Mouse (Mus musculus): Measurements from ENCODE around the gene Iqcg. TPM values are rescaled to one million over a fixed set of nuclear protein-coding genes. Genes with fewer than 3 reads are reported as not detected.
"Not testable (repeated sequence)": the region's sequence is repeated elsewhere in the genome, so short reads cannot be mapped to it uniquely, and the experiment has no call there.

Iqcg gene
- 1 to 10 TPM; 5.4 to 5.8 TPM for total RNA-seq (2021)

- intact Hi-C loops (cut with DNase I), result no loop called here
These were observed at the start of gene Iqcg, which contains the start of gene Rpl35a for GRCm38 (mm10) chr16:33056095-33056785. Iqcg (minus strand) TSS chr16:33056218. Rpl35a (plus strand) TSS chr16:33056453.

GRCm38 (mm10) chr16:33085666-33086065, 29.6 kb upstream of the Iqcg start:
- no peak for DNase-seq (ENCODE audit: low spot score in 2 of 2)
- intact Hi-C loops (cut with DNase I), result no loop called here

More at GRCm38 (mm10) chr16:33056095-33056785, at the start of gene Iqcg, which contains the start of gene Rpl35a:
- DNase-seq (ENCODE audit: low spot score in 2 of 2), result peak; percentile 91 to 92

- no peak for DNase-seq (ENCODE audit: low spot score in 2 of 2)
- intact Hi-C loops (cut with DNase I), result no loop called here
These were observed 28.0 kb upstream of the Iqcg start for GRCm38 (mm10) chr16:33083996-33084395.

DNA sequence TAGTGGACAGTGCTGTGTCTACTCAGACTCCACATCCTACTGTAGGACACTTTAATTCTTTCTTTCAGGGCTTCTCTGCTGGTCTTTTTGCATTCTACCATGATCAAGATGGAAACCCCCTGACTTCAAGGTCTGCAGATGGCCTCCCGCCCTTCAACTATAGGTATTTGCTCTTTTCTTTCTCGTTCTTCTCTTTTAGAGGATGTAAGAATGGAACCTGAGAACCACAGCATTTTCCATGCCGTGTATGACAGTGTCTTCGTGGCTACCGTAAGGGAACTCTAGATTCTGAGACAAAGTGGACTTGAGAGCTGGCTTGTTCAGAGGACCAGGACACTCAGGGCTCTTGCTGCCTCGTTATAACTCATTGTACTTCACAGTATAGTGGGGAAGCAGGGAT, 26.9 kb upstream of the Iqcg start:
- intact Hi-C loops (cut with DNase I), result no loop called here
- no peak for DNase-seq (ENCODE audit: low spot score in 2 of 2)

DNA sequence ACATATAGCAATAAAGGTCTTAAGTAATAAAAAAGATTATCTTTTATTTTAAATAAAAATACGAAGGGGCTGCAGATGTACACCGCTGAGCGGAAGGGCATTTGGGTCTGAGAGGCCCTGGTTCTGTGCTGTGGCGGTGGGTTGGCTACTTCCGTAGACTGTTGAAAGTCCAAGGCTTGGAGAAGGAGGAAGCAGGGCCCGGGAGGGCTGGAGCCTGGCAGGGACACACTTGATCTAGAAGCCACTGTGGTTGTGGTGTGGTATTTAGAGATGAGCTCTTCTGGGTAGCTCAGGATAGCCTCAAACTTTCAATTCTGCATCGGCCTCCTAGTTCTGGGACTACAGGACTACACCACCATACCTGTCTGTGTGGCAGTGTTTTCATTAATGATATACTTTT, 24.0 kb upstream of the Iqcg start:
- DNase-seq (ENCODE audit: low spot score in 2 of 2), result no peak
- intact Hi-C loops (cut with DNase I), result no loop called here

GRCm38 (mm10) chr16:33077069-33077627, 21.1 kb upstream of the Iqcg start:
- no peak for DNase-seq (ENCODE audit: low spot score in 2 of 2)
- intact Hi-C loops (cut with DNase I), result no loop called here

DNA sequence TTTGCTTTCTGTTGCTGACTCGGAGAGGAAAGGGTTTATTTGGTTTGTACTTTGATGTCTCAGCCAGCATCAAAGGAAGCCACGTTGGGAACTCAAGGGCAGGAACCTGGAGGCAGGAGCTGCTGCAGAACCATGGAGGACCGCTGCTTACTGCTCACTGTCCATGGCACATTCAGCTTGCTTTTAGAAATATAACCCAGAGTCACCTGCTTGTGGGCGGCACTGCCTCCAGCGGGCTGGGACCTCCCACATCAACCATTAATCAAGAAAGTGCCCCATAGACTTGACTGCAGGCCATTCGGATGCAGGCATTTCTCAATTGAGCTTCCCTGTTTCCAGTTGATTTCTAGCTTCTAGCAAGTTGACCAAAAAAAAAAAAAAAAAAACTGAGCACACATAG, 20.1 kb upstream of the Iqcg start:
- DNase-seq (ENCODE audit: low spot score in 2 of 2), result no peak
- intact Hi-C loops (cut with DNase I), result no loop called here

DNA sequence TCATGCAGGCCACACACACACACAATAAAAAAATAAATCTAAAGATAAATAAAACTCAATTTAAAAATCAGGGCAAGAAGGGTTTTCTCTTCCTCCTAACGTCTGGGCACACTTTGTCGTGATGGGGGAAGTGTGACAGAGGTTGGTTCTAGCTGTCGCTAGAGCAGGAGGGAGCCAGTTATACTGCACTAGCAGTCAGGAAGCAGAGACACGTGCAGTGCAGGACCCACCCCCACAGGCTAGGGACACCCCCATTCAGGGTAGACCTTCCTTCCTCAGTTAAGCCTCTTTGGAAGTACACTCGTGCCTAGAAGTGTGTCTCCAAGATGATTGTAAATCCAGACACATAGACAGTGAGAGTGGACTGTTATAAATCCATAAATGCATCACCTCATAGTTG, 18.9 kb upstream of the Iqcg start:
- no peak for DNase-seq (ENCODE audit: low spot score in 2 of 2)
- intact Hi-C loops (cut with DNase I), result no loop called here

GRCm38 (mm10) chr16:33072871-33073557, 17.0 kb upstream of the Iqcg start:
- intact Hi-C loops (cut with DNase I), result no loop called here
- DNase-seq (ENCODE audit: low spot score in 2 of 2), result no peak

DNA sequence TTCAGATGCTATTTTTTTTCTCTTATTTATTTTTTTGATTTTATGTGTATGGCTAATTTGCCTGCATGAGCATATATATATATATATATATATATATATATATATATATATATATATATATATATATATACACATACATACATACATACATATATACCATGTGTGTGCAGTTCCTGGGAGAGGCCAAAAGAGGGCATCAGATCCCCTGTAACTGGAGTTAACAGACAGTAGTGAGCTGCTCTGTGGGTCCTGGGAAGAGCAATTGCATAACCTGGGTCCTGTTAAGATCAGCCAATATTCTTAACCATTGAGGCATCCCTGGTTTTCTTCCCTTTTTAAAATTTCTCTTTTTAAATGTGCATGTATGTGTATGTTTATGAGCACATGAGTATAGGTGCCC, 14.9 kb upstream of the Iqcg start:
- intact Hi-C loops (cut with DNase I), result no loop called here
- DNase-seq (ENCODE audit: low spot score in 2 of 2), result no peak

GRCm38 (mm10) chr16:33064636-33065035, 8.6 kb upstream of the Iqcg start:
- intact Hi-C loops (cut with DNase I), result no loop called here

GRCm38 (mm10) chr16:33063267-33063666, 7.2 kb upstream of the Iqcg start:
- DNase-seq (ENCODE audit: low spot score in 2 of 2), result no peak
- intact Hi-C loops (cut with DNase I), result no loop called here

More at GRCm38 (mm10) chr16:33064636-33065035, 8.6 kb upstream of the Iqcg start:
- no peak for DNase-seq (ENCODE audit: low spot score in 2 of 2)

DNA sequence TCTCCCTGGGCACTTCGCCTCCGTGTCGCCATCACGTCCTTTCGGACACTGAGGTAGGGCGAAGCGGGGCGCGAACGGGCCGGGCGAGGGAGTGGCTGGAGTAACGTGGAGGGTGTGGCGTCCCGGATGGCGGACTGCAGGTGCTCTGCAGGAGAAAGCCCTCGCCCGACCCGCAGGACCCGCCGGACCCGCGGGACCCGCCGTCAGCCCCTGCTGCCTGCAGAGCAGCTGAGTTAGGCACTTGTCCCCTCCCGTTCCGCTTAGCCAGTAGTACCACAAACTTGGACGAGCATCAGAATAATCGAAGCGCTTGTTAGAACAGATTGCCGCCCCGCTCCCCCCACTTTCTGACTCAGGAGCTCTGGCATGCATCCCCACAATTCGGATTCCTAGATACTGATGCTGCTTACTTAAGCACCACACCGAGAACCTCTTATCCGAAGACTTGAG, 6.7 kb upstream of the Iqcg start:
- intact Hi-C loops (cut with DNase I), result no loop called here
- DNase-seq (ENCODE audit: low spot score in 2 of 2), result peak in 1 of 2 experiments; percentile 63

GRCm38 (mm10) chr16:33062024-33062681, 6.1 kb upstream of the Iqcg start, which contains the start of gene Lmln:
Lmln (plus strand) TSS chr16:33062521.
- peak; percentile 89 to 93 for DNase-seq (ENCODE audit: low spot score in 2 of 2)
- intact Hi-C loops (cut with DNase I), result no loop called here

DNA sequence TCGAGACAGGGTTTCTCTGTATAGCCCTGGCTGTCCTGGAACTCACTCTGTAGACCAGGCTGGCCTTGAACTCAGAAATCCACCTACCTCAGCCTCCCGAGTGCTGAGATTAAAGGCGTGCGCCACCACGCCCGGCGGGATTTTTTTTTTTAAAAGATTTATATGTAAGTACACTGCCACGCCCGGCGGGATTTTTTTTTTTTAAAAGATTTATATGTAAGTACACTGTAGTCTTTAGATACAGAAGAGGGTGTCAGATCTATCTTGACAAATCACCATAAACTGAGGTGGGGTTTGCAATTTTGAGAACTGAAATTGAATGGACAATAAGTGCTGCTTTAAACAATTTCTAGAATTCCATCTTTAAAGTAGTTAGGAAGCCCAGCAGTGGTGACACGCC, 5.4 kb upstream of the Iqcg start:
- intact Hi-C loops (cut with DNase I), result no loop called here
- DNase-seq (ENCODE audit: low spot score in 2 of 2), result no peak

DNA sequence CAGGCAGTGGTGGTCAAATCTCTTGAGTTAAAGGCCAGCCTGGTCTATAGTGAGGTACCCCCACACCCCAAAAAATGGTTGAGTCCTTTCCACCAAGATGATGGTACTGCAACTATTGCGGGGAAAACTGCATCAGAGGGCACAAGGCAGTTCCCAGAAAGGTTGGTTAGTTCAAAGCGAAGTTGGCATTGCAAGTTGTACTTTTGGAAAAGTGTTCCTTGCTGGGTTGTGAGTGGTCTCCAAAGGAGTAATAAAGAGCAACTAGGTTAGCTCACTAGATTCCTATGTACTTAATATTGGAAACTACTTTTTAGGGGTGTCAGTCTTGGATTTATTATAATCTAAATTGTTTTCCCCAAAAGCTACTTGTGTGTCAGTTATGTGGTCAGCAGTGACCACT, 4.9 kb upstream of the Iqcg start:
- intact Hi-C loops (cut with DNase I), result no loop called here
- no peak for DNase-seq (ENCODE audit: low spot score in 2 of 2)

DNA sequence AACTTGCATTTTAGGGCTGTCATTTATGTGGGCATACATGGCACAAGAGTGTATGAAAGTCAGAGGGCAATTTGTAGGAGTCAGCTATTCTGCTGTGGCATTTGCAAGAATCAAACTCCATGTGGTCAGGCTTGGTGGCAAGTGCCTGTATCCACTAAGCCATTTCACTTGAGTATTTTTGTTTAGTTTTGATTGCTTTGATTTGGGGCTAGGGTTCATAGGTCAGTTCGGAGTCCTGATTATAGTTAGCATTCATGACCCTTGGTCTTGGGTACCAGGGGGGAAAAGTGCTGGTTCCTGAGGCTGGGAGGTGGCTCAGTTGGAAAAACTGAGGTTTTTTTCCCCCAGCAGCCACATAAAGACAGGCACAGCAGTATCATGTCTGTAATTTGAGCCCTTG, 3.5 kb upstream of the Iqcg start:
- intact Hi-C loops (cut with DNase I), result no loop called here
- DNase-seq (ENCODE audit: low spot score in 2 of 2), result no peak

GRCm38 (mm10) chr16:33058656-33059055, 2.6 kb upstream of the Iqcg start:
- intact Hi-C loops (cut with DNase I), result not testable (repeated sequence)

GRCm38 (mm10) chr16:33058033-33058432, 2.0 kb upstream of the Iqcg start:
- DNase-seq (ENCODE audit: low spot score in 2 of 2), result no peak
- intact Hi-C loops (cut with DNase I), result no loop called here

More at GRCm38 (mm10) chr16:33058656-33059055, 2.6 kb upstream of the Iqcg start:
- DNase-seq (ENCODE audit: low spot score in 2 of 2), result not testable (repeated sequence)

DNA sequence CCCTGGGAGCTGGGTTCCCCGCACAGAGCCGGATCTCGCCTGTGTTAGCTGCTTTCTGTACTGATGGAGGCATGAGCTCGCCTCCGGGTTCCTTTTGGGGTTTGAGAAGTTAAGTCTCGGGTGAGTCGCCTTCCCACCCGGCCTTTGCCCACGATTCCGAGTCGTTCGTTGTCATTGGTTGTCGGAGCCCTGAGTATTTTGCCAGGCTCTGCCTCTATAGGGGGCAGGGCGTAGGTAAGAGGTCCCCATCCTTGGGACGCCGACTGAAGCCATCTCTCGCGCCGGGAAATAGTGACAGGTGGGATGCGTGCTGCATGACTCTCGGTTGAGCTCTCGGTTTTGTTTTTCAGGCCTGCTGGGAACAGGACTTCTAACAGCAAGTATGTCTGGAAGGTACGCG, 768 bp upstream of the Iqcg start:
- intact Hi-C loops (cut with DNase I), result no loop called here
- peak in 1 of 2 experiments; percentile 7 for DNase-seq (ENCODE audit: low spot score in 2 of 2)

Measured in left cerebral cortex, postnatal 36 days (tissue).